Mouse (Mus musculus) testis, postnatal 10 days (tissue): ENCODE measurements around the gene Csnk1g1.

Experiments used
- DNase-seq: peaks from one replicate; pipeline ENCODE4 v3.0.0; 2021; ENCODE audit warnings: low spot score

The Csnk1g1 gene

DNA sequence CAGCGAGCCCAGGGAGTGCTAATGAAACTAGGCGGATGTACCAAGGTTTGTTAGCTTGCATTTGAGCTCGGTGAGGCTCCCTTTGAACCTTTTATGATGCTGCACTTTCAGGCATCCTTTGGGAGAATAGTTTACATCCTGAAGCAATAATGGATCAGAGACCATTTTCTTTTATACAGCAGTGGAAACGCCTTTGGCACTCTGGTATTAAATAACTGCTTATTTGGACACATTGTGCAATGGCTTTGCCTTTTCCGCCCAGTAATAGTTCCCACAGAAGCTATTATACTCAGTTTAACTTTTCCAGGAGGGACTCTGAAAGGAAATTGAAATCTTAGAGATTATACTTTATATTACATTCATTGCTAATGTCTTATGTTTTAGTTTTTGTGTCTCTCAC is 90.2 kb downstream of the Csnk1g1 start:
- DNase-seq = no peak

DNA sequence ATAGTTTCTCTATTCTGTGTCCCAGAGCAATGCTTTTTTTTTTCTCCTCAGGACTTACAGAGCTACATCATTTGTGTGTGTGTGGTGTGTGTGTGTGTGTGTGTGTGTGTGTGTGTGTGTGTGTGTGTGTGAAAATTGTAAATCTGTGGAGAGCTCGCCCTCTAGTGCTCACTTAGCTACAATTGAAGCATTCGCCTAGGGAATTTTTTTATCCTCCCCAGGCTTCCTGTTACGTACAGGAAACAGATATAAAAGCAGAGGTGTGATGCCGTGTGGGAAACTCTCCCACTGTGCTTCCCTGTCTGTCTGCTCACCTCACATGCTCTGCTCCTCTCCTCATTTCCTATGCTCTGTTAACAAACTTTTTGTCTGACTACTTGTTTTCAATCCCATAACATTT is 95.7 kb downstream of the Csnk1g1 start:
- peak; percentile 60 for DNase-seq

DNA sequence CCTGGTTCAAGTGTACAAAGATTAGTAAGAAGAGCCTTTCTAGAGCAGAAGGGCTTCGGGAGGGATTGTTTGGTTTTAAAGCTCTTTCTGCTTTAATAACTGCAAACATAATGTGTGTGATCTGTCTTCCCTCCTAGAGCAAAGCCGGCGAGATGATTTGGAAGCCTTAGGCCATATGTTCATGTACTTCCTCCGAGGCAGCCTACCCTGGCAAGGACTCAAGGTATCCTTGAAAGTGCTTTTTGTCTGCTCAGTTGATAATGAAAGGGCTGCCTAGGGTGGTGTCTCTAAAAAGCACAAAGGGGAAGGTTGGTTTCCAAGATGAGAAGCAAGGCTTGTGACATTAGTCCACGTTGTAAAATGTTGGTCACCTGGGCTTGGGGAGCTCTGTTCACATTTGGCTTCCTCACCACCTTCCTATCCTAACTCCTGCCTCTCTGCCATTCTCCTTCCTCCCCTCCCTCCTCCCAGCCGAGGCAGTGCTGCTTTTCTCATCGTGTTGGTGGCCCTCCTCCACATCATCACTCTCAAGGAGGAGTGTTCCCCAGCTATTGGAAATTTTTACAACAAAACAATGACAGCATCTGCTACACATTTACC is 99.0 kb downstream of the Csnk1g1 start:
- no peak for DNase-seq

DNA sequence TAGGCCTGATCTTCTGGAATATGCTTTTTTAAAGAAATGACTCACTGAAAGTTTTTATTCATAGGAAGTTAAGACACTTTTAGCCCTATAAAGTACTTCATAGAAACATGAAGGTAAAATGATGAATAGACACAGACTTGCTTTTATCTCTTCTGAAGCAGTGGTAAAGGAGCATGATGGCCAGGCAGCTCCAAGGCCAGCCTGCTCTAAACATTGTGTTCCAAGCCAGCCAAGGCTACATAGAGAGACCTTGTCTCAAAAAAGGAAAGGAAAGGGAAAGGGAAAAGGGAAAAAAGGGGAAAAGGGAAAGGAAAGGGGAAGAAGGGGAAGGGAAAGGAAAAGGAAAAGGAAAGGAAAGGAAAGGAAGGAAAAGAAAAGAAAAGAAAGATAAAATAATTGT is 111.9 kb downstream of the Csnk1g1 start:
- no peak for DNase-seq

DNA sequence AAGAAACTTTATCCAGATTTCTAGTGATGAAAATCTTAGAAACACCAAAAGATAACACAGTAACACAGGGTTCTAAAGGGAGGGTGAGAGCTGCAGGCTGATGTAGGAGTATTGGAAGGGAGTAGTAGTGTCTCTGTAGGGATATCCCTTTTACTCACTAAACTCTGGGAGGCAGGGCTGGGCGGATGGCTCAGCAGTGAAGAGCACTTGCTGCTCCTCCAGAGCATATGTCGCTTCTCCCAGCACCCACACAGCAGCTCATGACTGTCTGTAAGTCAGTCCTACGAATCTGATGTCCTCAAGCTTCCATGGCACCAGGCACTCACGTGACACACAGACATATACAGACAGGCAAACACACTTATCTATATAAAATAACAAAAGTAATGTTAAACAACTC is 129.4 kb downstream of the Csnk1g1 start:
- no peak for DNase-seq

DNA sequence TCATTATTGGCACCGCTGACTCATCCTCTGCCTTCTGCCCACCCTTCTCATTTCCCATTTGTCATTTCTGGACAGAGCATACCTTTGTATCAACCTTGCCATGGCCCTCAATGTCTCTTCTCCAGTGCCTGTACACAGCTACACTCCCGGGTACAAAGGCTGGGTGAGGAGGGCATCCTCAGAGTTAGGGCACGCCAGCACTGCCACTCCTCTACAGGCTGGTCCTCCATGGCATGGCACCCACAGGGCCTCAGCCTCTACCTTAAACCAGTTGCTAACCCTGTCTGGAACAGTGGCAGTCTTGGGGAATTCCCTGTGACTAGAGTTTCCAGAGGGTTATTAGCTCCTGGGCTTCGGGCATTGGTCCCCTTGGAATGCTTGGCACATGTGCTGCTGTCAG is 129.9 kb downstream of the Csnk1g1 start:
- no peak for DNase-seq

DNA sequence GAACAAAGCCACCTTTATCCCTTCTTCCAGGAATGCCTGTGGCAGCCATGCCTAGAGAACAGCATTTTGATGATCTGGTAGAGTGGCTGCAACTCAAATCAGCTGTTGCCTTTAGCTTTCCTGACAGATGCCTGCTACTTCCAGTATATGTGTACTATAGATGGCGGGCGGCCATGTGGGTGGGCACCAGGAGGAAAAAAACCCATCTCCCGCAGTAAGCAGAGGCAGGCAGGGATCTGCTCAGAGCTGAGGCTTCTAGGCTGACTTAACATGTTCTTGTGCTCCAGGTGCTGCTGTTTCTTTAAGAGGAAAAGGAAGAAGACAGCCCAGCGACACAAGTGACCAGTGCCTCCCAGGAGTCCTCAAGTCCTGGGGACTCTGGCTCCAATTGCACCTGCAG is 130.6 kb downstream of the Csnk1g1 start:
- DNase-seq = no peak

DNA sequence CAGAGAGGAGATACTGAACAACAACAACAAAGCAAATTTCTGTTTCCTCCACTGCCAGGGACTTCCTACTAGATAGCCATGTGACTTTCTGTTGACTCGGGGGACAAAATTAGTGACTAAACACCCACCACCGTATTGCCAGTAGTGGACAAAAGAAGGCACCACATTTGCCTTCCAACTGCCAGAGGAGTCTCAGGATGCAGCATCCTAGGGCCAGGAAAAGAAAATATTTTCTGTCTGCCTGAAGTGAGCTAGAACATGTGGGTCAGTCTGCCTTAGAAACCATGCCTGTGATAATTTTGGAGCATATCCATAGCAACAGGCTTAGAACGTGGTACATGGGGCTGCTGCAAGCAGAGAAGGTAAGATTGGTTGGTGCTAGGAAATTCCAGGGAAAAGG is 132.1 kb downstream of the Csnk1g1 start:
- no peak for DNase-seq

DNA sequence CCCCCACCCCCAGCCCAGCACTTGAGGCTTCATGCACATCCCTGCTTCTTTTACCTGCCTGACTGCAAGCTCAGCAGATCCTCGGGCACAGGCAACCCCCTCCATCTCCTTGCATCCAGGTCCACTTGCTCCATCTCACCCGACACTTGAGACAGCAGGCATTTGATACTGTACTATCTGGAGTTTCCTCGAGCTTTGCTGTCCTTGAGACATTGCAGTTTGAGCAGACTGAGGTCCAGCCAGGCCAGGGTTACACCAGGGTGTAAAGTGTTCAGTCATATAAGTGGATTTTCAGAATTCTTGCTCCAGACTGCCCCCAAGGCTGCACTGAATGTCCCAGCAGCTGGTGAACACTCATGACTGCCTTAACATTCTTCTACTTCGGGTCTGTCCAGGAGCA is 133.6 kb downstream of the Csnk1g1 start:
- DNase-seq = no peak

DNA sequence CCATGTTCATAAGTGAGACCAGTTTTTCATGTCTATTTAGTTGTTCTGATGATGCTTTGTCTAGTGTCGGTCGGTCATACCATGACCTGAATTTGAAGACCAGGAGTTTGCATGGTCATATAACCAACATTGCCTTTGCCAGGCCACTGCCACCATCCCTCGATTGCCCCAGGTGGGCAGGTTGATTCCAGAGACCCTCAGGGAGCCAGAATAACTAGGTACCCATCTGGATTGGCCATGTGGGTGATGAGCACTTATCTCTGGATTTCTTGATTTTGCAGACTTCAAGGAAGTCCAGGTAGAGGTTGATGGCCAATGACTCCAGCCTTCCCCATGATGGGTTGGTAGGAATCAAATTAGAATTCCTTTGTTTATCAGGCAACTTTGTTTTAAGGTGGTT is 134.5 kb downstream of the Csnk1g1 start:
- no peak for DNase-seq

DNA sequence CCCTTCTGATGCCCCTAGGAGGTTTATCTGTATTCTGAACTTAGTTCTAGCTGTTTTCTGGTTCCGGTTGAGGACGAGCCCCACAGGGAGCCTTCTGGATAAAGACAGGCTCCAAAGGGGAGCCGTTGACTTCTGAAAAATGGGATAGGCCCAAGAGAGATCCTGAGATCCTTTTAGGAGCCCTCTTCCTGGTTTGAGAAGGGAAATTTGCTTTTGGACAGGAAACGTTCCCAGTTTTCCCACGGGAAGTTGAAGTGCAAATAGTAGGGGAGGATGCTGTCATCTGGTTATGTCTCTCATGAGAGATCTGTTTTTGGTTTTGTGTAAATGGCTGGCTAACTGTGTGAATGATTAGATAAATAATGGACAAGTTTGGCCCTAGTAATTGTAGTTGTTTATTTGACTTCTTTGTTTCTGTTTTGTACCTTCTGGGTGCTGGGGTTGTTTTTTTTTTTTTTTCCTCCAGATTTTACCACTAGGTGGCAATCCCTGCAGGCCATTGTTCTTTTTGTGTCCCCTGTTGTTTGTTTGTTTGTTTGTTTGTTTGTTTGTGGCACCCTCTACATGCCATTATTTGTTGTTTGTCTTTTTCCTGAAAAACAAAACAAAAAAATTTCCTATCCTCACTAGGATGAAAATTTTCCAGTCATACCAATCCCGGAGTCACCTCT is 141.3 kb downstream of the Csnk1g1 start:
- no peak for DNase-seq

DNA sequence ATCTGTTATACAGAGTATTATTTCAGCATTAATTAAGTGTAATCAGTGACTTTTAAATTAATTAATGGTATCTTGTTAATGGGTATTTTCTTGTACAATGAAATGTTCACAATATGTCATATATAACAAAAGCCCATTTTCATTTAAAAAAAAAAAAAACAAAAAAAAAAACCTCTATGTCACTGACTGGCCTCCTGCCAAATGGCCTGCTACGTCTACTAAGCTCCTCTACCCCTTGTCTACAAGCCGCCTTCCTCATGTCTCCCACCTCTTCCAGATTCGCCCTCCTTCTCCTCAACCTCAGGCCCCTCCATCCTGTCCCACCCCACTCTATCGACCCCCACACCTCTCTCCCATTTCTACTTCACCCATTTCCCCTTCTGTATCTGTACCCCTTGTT is 142.8 kb downstream of the Csnk1g1 start:
- DNase-seq = no peak

DNA sequence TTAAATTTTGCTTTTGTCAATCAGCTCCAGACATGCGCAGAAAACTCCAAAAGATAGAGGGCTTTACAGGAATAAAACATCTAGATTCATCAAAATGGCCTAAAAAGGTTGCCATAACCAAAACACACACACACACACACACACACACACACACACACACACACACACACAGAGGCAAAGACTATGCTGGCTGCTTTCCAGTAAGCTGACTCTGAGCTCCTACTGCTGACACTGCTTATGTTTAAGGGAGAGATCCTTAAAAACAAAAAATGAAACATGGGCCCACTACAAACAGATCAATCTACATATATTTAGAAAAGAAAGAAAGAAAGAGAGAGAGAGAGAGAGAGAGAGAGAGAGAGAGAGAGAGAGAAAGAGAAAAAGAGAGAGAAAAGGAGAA is 144.0 kb downstream of the Csnk1g1 start:
- DNase-seq = no peak

DNA sequence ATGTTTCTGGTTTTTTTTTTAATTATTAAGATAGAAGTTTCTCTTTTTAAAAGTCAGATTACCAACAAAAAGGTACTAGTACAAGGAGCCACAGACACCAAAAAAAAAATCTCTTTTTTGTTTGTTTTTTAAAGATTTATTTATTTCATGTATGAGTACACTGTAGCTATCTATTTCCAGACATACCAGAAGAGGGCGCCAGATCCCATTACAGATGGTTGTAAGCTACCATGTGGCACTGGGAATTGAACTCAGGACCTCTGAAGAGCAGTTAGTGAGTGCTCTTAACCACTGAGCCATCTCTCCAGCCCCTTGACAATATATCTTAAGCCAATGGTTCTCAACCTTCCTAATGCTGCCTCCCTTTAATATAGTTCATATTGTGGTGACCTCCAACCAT is 144.9 kb downstream of the Csnk1g1 start:
- DNase-seq = no peak

DNA sequence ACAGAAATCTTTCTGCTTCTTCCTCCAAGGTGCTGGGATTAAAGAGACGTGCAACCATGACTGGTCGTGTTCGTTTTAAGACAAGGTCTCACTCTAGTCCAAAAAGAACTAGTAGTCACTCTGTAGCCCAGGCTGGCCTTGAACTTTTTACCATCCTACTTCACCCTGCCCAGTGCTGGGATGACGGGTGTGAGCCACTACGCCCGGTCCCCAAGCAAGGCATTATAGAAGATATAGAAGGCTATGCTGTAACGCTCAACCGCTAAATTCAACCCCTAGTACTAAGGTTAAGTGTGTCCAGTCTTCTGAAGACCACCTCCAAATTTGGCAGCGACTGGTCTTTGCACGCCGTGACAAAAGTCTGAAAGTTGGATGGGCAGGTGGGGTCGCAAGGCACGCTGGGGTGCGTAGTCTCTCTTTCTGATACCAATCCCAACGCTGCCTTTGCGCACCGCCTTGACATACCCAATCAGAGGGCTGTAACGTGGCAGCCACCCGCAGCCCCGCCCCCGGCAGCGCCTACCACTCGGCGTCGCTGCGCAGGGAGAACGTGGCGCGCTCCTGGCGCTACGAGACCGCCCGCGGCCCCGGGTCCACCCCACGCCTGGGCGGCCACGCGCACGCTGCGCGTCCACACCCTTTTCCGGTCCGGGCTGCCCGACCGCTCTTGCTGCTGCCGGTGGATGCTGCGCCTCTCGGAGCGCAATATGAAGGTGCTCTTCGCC is 151.0 kb downstream of the Csnk1g1 start, which contains the start of gene Ppib:
Gene Ppib (plus strand): TSS at position 640 of the 725 bp plus-strand sequence.
- DNase-seq = peak; percentile 97

DNA sequence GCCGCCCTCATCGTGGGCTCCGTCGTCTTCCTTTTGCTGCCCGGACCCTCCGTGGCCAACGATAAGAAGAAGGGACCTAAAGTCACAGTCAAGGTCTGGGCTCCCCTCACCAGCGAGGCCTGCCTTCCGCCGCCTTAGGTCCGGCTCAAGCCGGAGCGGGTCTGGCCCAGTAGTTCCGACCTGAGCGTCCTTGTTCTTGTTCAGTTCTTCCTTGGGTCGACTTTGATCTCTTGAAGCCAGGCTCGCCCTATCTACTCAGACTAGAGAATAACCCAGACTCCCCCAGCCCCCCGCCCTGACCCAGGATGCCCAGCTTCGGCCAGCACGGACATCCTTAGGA is 151.6 kb downstream of the Csnk1g1 start:
- no peak for DNase-seq

DNA sequence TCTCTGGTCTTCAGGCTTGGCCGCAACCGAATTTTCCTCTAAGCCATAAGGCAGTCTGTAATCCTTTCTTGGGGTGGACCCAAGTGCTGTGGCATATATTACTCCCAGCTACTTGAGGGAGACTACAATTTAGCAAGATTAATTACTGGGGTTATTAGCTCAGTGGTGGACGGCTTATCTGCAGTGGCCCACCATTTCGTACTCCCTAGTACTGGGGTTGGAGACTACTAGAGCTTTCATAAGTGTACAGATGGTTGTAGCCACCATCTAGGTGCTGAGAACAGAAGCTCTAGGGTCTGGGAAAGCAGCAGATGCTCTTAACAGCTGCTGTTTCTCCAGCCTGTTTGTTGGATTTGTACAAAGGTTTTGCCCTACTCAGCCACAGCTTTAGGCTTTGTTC is 152.3 kb downstream of the Csnk1g1 start:
- DNase-seq = no peak

DNA sequence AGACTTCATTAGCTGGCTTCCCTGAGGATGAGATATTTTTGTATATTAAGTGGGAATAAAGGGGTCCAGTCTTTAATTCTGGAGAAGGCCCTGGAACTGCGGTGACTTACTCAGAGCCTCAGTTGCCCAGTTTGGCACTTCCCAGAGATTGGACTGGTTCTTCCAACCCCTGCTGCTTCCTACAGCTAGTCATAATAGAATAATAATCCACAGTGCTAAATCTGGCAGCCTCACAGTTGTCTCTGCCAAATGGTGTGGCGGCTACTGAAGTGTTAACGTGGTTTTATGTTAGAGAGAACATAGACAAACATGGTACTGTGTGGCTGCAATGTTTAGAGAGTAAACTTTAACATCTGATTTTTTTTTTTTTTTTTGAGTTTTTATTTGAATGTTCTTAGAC is 152.9 kb downstream of the Csnk1g1 start:
- no peak for DNase-seq

DNA sequence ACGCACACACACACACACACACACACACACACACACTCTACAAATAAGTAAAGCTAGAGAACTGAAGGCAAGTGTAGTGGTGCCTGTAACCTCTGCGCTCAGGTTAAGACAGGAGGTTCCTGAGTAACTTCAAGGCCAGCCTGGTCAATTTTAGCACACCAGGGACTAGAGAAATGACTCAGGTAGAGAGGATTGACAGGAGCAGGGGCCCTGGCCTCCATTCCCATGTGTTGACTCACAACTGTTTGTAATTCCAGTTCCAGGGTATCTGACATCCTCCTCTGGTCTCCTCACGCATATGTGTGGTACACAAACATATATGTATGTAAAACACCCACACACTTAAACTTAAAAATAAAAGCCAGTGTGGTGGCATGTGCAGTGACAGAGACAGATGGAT is 154.7 kb downstream of the Csnk1g1 start:
- no peak for DNase-seq

DNA sequence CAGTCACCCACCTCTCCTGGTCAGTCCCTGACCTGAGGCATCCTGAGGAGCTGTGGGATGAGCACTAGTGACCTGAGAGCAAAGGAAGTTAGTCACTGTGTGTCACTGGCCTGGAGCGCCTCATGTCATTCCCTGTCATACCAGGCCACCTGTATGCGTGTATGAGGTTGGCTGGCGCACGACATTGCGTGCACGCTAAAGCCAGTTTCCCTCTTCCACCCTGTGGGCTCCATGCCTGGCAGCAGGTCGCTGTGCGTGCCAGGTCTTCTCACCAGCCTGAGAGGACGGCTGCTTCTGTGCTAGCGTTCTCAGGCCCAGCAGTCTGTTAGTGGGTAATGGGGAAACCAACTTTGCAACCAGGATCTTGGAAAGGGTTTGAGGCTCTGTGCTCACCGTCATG is 155.6 kb downstream of the Csnk1g1 start:
- DNase-seq = no peak

DNA sequence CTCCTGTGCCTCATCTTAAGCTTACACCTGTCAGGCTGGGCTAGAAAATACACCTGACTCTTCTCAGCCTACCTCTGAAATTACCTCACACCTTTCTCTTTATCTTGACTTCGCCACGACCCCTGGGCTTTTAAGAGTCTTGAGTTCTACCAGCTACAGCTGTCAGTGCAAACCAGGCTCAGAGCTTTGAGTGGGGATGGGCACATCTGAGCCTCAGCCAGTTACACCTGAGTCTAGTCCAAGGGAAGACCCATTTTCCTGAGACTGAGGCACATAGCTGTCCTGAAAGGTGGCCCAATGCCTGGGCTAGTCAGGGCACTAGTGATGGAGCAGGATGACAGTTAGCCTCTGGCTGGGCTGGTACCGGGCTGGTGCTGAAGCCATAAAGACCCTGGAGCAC is 158.1 kb downstream of the Csnk1g1 start:
- no peak for DNase-seq

DNA sequence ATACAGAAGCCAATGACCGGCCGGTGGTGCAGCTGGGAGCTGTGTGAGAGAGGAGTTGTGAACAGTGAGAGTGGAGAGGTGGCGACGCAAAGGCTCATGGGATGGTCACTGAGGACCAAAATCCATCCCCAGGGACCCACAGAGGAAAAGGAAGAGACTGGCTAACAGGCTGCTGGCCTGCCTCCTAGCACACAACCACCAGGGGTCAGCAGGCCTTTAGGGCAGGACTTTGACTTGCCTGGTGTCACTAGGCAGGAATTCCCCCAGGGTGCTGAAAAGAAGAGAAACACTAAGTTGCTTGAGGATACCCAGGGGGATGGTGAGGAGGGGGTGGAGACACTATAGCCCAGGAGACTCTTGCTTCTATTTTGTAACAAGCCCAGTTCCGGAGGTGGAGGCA is 158.8 kb downstream of the Csnk1g1 start:
- peak; percentile 66 for DNase-seq

DNA sequence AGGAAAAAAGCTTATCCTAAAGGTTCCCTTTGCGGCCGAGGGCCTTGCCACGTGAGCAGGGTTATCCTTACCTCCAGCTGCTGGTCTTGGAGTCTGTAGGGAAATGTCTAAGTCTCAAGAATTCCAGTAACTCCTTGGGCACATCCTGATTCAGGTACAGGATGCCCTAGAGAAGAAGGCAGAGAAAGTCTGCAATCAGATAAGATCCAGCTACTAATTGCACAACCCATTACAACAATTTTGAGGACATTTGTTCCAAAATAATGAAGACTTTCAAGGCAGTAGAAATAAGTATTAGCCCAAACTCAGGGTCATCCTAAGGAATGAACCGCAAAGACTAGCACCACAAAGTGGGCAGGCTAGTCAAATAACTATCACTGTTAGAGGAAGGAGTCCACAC is 159.3 kb downstream of the Csnk1g1 start:
- no peak for DNase-seq

DNA sequence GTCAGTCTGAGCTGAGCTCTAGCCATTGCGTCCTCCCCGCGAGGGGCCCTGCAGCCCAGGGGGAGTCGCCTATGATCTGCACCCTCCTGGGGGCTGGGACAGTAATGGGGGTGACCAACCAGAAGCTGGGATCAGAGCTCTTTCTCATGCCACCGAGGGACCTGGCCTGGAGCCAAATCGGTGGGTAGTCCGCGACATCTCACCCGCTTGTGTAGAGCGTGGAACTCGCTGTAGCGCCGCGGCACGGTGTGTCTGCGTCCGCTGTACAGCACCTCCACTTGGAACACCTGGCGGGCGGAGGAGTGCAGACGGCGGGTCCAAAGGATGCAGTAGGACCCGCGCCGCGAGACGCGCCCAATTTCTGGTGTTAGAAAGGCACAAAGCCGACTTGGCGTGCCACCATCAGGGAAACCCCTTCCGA is 160.3 kb downstream of the Csnk1g1 start:
- peak; percentile 67 for DNase-seq
